Mouse (Mus musculus): Measurements from ENCODE around the gene Pax4.

Gene Pax4

GRCm38 (mm10) chr6:28396853-28397457 lies 52.2 kb downstream of the Pax4 start:
- no peak for DNase-seq (ENCODE audit: low spot score)

- DNase-seq (ENCODE audit: low spot score): no peak
Observed at GRCm38 (mm10) chr6:28396051-28396852, 52.9 kb downstream of the Pax4 start.
